Mouse (Mus musculus) lung, embryonic 14.5 days (tissue): Measurements from ENCODE around the gene Tnf. TPM values are rescaled to one million over a fixed set of nuclear protein-coding genes. Genes with fewer than 3 reads are reported as not detected.
A peak's percentile ranks its signal among the peaks of the same experiment; 100 is the strongest.

Source experiments
- ATAC-seq: fragments of 200-750 bp; cut with Nextera tagmentation; 2 replicates; pipeline ENCODE4 v1.8.0; 2017; ENCODE audit warnings: mild to moderate bottlenecking, moderate TSS enrichment, moderate library complexity; ENCODE audit not compliant: insufficient read depth
- DNase-seq: peaks from one replicate; pipeline ENCODE4 v3.0.0-alpha.2; 2015
- H3K27ac ChIP-seq: fragments of 300-500 bp; sonication (generic); 2 replicates; pipeline ENCODE4 v1.5.1; 2014; ENCODE audit warnings: low read depth, mild to moderate bottlenecking, moderate library complexity
- H3K27me3 ChIP-seq: fragments of 300-500 bp; sonication (generic); 2 replicates; pipeline ENCODE4 v1.6.1; 2014; ENCODE audit warnings: low read length, control low read depth; ENCODE audit not compliant: insufficient read depth
- H3K36me3 ChIP-seq: fragments of 300-500 bp; sonication (generic); 2 replicates; pipeline ENCODE4 v1.6.1; 2014; ENCODE audit warnings: control low read depth; ENCODE audit not compliant: insufficient read depth
- H3K4me1 ChIP-seq: fragments of 300-500 bp; sonication (generic); 2 replicates; pipeline ENCODE4 v1.6.1; 2014; ENCODE audit warnings: antibody characterized with exemption, control low read depth; ENCODE audit not compliant: insufficient read depth
- H3K4me2 ChIP-seq: fragments of 300-500 bp; sonication (generic); 2 replicates; pipeline ENCODE4 v1.6.1; 2014; ENCODE audit warnings: mild to moderate bottlenecking
- H3K4me3 ChIP-seq: fragments of 300-500 bp; sonication (generic); 2 replicates; pipeline ENCODE4 v1.5.1; 2014; ENCODE audit warnings: low read depth, low read length
- H3K9ac ChIP-seq: fragments of 300-500 bp; sonication (generic); 2 replicates; pipeline ENCODE4 v1.6.1; 2014
- H3K9me3 ChIP-seq: fragments of 300-500 bp; sonication (generic); 2 replicates; pipeline ENCODE4 v1.6.1; 2016; ENCODE audit warnings: low read depth, low read length, control low read depth
- CTCF ChIP-seq: IDR thresholded peaks from 2 replicates; pipeline ENCODE4 v1.5.1; 2016; ENCODE audit warnings: antibody characterized with exemption, low read depth
- WGBS: fragments of 180-500 bp; shearing (Covaris S2); extraction: QIAGEN DNeasy Blood & Tissue Kit; methylation state at CpG from one replicate; pipeline ENCODE4 v1.1.7; 2014; 5-methylcytosine and 5-hydroxymethylcytosine counted together
- polyA plus RNA-seq: library from polyadenylated mRNA; unstranded; fragments of >200 nt; fragmentation: Nextera tagmentation; extraction: Ambion mirVana; gene quantifications from 2 replicates; pipeline ENCODE4 v1.2.1, GENCODE M21; 2014

Tnf gene
- polyA plus RNA-seq, 1 experiment from 2014 or later: 0.21 TPM

GRCm38 (mm10) chr17:35198029-35198428, 3.8 kb downstream of the Tnf start:
- Histone ChIP-seq H3K9me3 (no peaks in the 10 kb centered on the region), H3K36me3 (no peaks in the 10 kb centered on the region), H3K4me2 (no peak overlapping the region), H3K27ac (no peak overlapping the region), H3K4me3 (no peak overlapping the region), H3K9ac (no peak overlapping the region), H3K4me1 (no peaks in the 10 kb centered on the region; the same call in none of the 2 replicates), H3K27me3 (peaks cover 43% of the 10 kb centered on the region)
- DNase-seq: no peak
- ATAC-seq: no peak
- no peak for TF ChIP-seq CTCF
- 53% methylated on average over 7 of the region's 7 CpGs for WGBS

GRCm38 (mm10) chr17:35197126-35197525, 4.7 kb downstream of the Tnf start:
- Histone ChIP-seq H3K9me3 (no peaks in the 10 kb centered on the region), H3K4me2 (no peak overlapping the region), H3K4me3 (no peak overlapping the region), H3K27ac (no peak overlapping the region), H3K27me3 (peaks cover 43% of the 10 kb centered on the region), H3K4me1 (no peaks in the 10 kb centered on the region; the same call in none of the 2 replicates), H3K9ac (no peak overlapping the region), H3K36me3 (no peaks in the 10 kb centered on the region)
- ATAC-seq: no peak
- 42% methylated on average over 5 of the region's 6 CpGs for WGBS
- no peak for TF ChIP-seq CTCF
- DNase-seq: no peak

- 24% methylated on average over 9 of the region's 9 CpGs for WGBS
- H3K9me3 ChIP-seq: no peaks in the 10 kb centered on the region
- TF ChIP-seq CTCF: no peak
- no peak for ATAC-seq
- H3K27me3 ChIP-seq: peaks cover 38% of the 10 kb centered on the region
- peak overlapping the region; percentile 7; the same call in 1 of the 2 replicates for H3K9ac ChIP-seq
- DNase-seq: no peak
- H3K36me3 ChIP-seq: no peaks in the 10 kb centered on the region
- H3K4me1 ChIP-seq: no peaks in the 10 kb centered on the region; the same call in none of the 2 replicates
- H3K4me2 ChIP-seq: peak overlapping the region; percentile 77
- peak overlapping the region; percentile 41 for H3K4me3 ChIP-seq
- no peak overlapping the region for H3K27ac ChIP-seq
These were observed 5.5 kb downstream of the Tnf start for GRCm38 (mm10) chr17:35196321-35196641.

- peak overlapping the region; percentile 7 for H3K9ac ChIP-seq
- no peaks in the 10 kb centered on the region for H3K9me3 ChIP-seq
- peak; percentile 84 for ATAC-seq
- H3K4me2 ChIP-seq: peak overlapping the region; percentile 77
- no peaks in the 10 kb centered on the region for H3K36me3 ChIP-seq
- peak; percentile 83 for DNase-seq
- peak overlapping the region; percentile 41 for H3K4me3 ChIP-seq
- H3K27ac ChIP-seq: no peak overlapping the region
- WGBS: under 1% methylated on average over 66 of the region's 66 CpGs
- H3K4me1 ChIP-seq: no peaks in the 10 kb centered on the region; the same call in none of the 2 replicates
- peak; percentile 77 for TF ChIP-seq CTCF
- peaks cover 33% of the 10 kb centered on the region for H3K27me3 ChIP-seq
These were observed 6.0 kb downstream of the Tnf start for GRCm38 (mm10) chr17:35195631-35196320.

- DNase-seq: no peak
- H3K9ac ChIP-seq: peak overlapping the region; percentile 7
- no peaks in the 10 kb centered on the region for H3K36me3 ChIP-seq
- peaks cover 33% of the 10 kb centered on the region for H3K27me3 ChIP-seq
- peak overlapping the region; percentile 77 for H3K4me2 ChIP-seq
- no peaks in the 10 kb centered on the region for H3K9me3 ChIP-seq
- 32% methylated on average over 19 of the region's 19 CpGs for WGBS
- no peak for TF ChIP-seq CTCF
- peak overlapping the region; percentile 41 for H3K4me3 ChIP-seq
- no peak overlapping the region for H3K27ac ChIP-seq
- no peaks in the 10 kb centered on the region; the same call in none of the 2 replicates for H3K4me1 ChIP-seq
- ATAC-seq: 0 out of 2 replicates have a peak, but pooled peaks have one; percentile 16
These were observed 6.8 kb downstream of the Tnf start for GRCm38 (mm10) chr17:35194844-35195630.

GRCm38 (mm10) chr17:35193881-35194843, 7.6 kb downstream of the Tnf start, which contains the start of gene Ltb:
Gene Ltb (plus strand): TSS chr17:35194439.
- Histone ChIP-seq H3K9ac (no peak within 1 kb of the TSS), H3K4me1 (no peaks in the 10 kb centered on the region; the same call in none of the 2 replicates), H3K4me3 (peak within 1 kb of the TSS; percentile 41; the same call in 1 of the 2 replicates), H3K27me3 (peaks cover 33% of the 10 kb centered on the region), H3K9me3 (no peaks in the 10 kb centered on the region), H3K4me2 (peak within 1 kb of the TSS; percentile 77; the same call in 1 of the 2 replicates), H3K27ac (no peak within 1 kb of the TSS), H3K36me3 (no peaks in the 10 kb centered on the region)
- WGBS: 41% methylated on average over 28 of the region's 28 CpGs
- ATAC-seq (no peak), DNase-seq (no peak)
- TF ChIP-seq CTCF: no peak
